Mouse (Mus musculus) frontal cortex, postnatal 14 days (tissue): ENCODE measurements around the gene Exoc3l4.

Source experiments
- DNase-seq, 2 experiments: peaks; one replicate each; pipeline ENCODE4 v3.0.0; 2022; ENCODE audit warnings: low spot score in 2 of 2

The Exoc3l4 gene

GRCm38 (mm10) chr12:111416921-111417779 lies at the start of gene Exoc3l4:
Exoc3l4 (plus strand) TSS chr12:111417017.
- no peak for DNase-seq

GRCm38 (mm10) chr12:111367065-111367464 lies 49.8 kb upstream of the Exoc3l4 start:
- no peak for DNase-seq

- DNase-seq = no peak
Measured at GRCm38 (mm10) chr12:111370249-111370648, 46.6 kb upstream of the Exoc3l4 start.

- no peak for DNase-seq
Measured at GRCm38 (mm10) chr12:111371905-111372304, 44.9 kb upstream of the Exoc3l4 start.

- no peak for DNase-seq
Measured at GRCm38 (mm10) chr12:111373411-111373810, 43.4 kb upstream of the Exoc3l4 start.

GRCm38 (mm10) chr12:111374727-111375126 lies 42.1 kb upstream of the Exoc3l4 start:
- no peak for DNase-seq

GRCm38 (mm10) chr12:111375559-111375958 lies 41.3 kb upstream of the Exoc3l4 start:
- no peak for DNase-seq

- no peak for DNase-seq
Measured at GRCm38 (mm10) chr12:111376053-111376452, 40.8 kb upstream of the Exoc3l4 start.

GRCm38 (mm10) chr12:111376826-111377331 lies 39.9 kb upstream of the Exoc3l4 start:
- DNase-seq = peak in 1 of 2 experiments; percentile 44

- DNase-seq = peak; percentile 87 to 91
Measured at GRCm38 (mm10) chr12:111377376-111377973, 39.3 kb upstream of the Exoc3l4 start, which contains the start of gene Cdc42bpb. Cdc42bpb (minus strand) TSS chr12:111377718.

- DNase-seq = no peak
Measured at GRCm38 (mm10) chr12:111377986-111378490, 38.8 kb upstream of the Exoc3l4 start.

- DNase-seq = no peak
Measured at GRCm38 (mm10) chr12:111378812-111379211, 38.0 kb upstream of the Exoc3l4 start.

- DNase-seq = no peak
Measured at GRCm38 (mm10) chr12:111385883-111386641, 30.8 kb upstream of the Exoc3l4 start.

GRCm38 (mm10) chr12:111386642-111387120 lies 30.1 kb upstream of the Exoc3l4 start:
- no peak for DNase-seq

GRCm38 (mm10) chr12:111387146-111387545 lies 29.7 kb upstream of the Exoc3l4 start:
- DNase-seq = no peak

- no peak for DNase-seq
Measured at GRCm38 (mm10) chr12:111394008-111394407, 22.8 kb upstream of the Exoc3l4 start.

GRCm38 (mm10) chr12:111396997-111397396 lies 19.8 kb upstream of the Exoc3l4 start:
- no peak for DNase-seq

- DNase-seq = peak in 1 of 2 experiments; percentile 74
Measured at GRCm38 (mm10) chr12:111401454-111402184, 15.2 kb upstream of the Exoc3l4 start.

GRCm38 (mm10) chr12:111404880-111405279 lies 11.9 kb upstream of the Exoc3l4 start:
- DNase-seq = no peak

GRCm38 (mm10) chr12:111406622-111407021 lies 10.2 kb upstream of the Exoc3l4 start, which contains the start of gene Lbhd2:
Lbhd2 (plus strand) TSS chr12:111406809.
- DNase-seq = no peak

- DNase-seq = no peak
Measured at GRCm38 (mm10) chr12:111409583-111409982, 7.2 kb upstream of the Exoc3l4 start.
